Mouse (Mus musculus) kidney, postnatal 0 days (tissue): ENCODE data around the gene Krtcap2. TPM values are rescaled to one million over a fixed set of nuclear protein-coding genes. Genes with fewer than 3 reads are reported as not detected.

Experiments
- ATAC-seq: fragments of 200-750 bp; cut with Nextera tagmentation; replicated peaks from 2 replicates; pipeline ENCODE4 v1.8.0; 2017; ENCODE audit warnings: low read depth, moderate number of reproducible peaks, moderate TSS enrichment, moderate library complexity; ENCODE audit not compliant: low FRiP score
- DNase-seq: peaks from one replicate; pipeline ENCODE4 v3.0.0-alpha.2; 2016; ENCODE audit warnings: low spot score
- H3K27ac ChIP-seq: fragments of 300-500 bp; sonication (generic); 2 replicates; pipeline ENCODE4 v1.5.1; 2014; ENCODE audit warnings: mild to moderate bottlenecking
- H3K27me3 ChIP-seq: fragments of 300-500 bp; sonication (generic); 2 replicates; pipeline ENCODE4 v1.6.1; 2014; ENCODE audit warnings: low read length, mixed read lengths; ENCODE audit not compliant: insufficient read depth
- H3K36me3 ChIP-seq: fragments of 300-500 bp; sonication (generic); 2 replicates; pipeline ENCODE4 v1.6.1; 2014; ENCODE audit warnings: low read length, mixed read lengths; ENCODE audit not compliant: insufficient read depth
- H3K4me1 ChIP-seq: fragments of 300-500 bp; sonication (generic); replicated peaks from 2 replicates; pipeline ENCODE4 v1.6.1; 2014; ENCODE audit warnings: antibody characterized with exemption, low read length, mixed read lengths; ENCODE audit not compliant: insufficient read depth
- H3K4me2 ChIP-seq: fragments of 300-500 bp; sonication (generic); 2 replicates; pipeline ENCODE4 v1.6.1; 2014; ENCODE audit warnings: mild to moderate bottlenecking, low read length, moderate library complexity, mixed read lengths
- H3K4me3 ChIP-seq: fragments of 300-500 bp; sonication (generic); replicated peaks from 2 replicates; pipeline ENCODE4 v1.5.1; 2014; ENCODE audit warnings: low read depth, low read length
- H3K9ac ChIP-seq: fragments of 300-500 bp; sonication (generic); 2 replicates; pipeline ENCODE4 v1.6.1; 2014; ENCODE audit warnings: low read depth, low read length
- H3K9me3 ChIP-seq: fragments of 300-500 bp; sonication (generic); replicated peaks from 2 replicates; pipeline ENCODE4 v1.6.1; 2016; ENCODE audit warnings: low read length, inconsistent platforms, mixed read lengths
- CTCF ChIP-seq: IDR thresholded peaks from 2 replicates; pipeline ENCODE4 v1.5.1; 2016; ENCODE audit warnings: antibody characterized with exemption, low read depth, mild to moderate bottlenecking, moderate library complexity
- WGBS: fragments of 180-500 bp; shearing (Covaris S2); extraction: QIAGEN DNeasy Blood & Tissue Kit; methylation state at CpG from one replicate; pipeline ENCODE4 v1.1.7; 2014; 5-methylcytosine and 5-hydroxymethylcytosine counted together
- polyA plus RNA-seq: library from polyadenylated mRNA; unstranded; fragments of >200 nt; fragmentation: Nextera tagmentation; extraction: Ambion mirVana; gene quantifications from 2 replicates; pipeline ENCODE4 v1.2.1, GENCODE M21; 2015

Krtcap2 gene
- polyA plus RNA-seq, 1 experiment from 2014 or later: 371 TPM

DNA sequence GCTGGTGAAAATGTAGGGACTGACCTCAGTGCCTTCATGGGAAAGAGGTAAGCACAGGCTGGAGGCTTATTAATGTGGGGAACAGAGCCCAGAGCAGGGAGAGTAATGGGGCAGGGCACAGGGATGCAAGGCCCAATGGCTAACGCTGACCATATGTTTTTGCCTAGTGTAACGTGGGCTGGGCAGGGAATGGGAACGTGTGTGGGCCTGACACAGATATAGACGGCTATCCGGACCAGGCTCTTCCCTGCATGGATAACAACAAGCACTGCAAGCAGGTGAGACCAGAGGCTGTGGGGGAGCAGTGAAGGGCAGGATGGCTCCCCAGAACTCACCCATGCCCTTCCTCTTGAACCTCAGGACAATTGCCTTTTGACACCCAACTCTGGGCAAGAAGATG, 24.6 kb upstream of the Krtcap2 start:
- Histone ChIP-seq H3K27me3 (no peaks in the 10 kb centered on the region), H3K9ac (no peak overlapping the region), H3K36me3 (no peaks in the 10 kb centered on the region), H3K4me2 (no peak overlapping the region), H3K4me1 (peaks cover 3% of the 10 kb centered on the region; the same call in 1 of the 2 replicates), H3K4me3 (no peak overlapping the region), H3K27ac (no peak overlapping the region), H3K9me3 (no peaks in the 10 kb centered on the region)
- 84% methylated on average over 5 of the region's 5 CpGs for WGBS
- TF ChIP-seq CTCF: no peak
- ATAC-seq: no peak
- DNase-seq: no peak

DNA sequence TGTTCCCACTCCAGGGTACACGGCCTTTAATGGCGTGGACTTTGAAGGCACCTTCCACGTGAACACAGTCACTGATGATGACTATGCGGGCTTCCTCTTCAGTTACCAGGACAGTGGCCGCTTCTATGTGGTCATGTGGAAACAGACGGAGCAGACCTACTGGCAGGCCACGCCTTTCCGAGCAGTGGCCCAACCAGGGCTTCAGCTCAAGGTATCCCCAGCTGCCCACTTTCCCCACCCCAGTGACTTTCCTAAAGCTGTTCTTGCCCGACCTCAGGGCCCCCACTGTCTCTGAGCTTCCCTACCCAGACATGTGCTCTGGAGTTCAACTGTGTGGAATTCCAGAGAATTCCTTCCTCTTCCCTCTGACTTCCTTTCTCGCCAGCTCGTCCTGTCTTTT, 21.0 kb upstream of the Krtcap2 start:
- DNase-seq: no peak
- H3K27ac ChIP-seq: no peak overlapping the region
- peaks cover 24% of the 10 kb centered on the region for H3K4me1 ChIP-seq
- H3K4me2 ChIP-seq: no peak overlapping the region
- no peak for ATAC-seq
- 80% methylated on average over 11 of the region's 11 CpGs for WGBS
- no peak overlapping the region for H3K4me3 ChIP-seq
- H3K27me3 ChIP-seq: no peaks in the 10 kb centered on the region
- H3K9ac ChIP-seq: no peak overlapping the region
- TF ChIP-seq CTCF: no peak
- no peaks in the 10 kb centered on the region for H3K36me3 ChIP-seq
- no peaks in the 10 kb centered on the region for H3K9me3 ChIP-seq

DNA sequence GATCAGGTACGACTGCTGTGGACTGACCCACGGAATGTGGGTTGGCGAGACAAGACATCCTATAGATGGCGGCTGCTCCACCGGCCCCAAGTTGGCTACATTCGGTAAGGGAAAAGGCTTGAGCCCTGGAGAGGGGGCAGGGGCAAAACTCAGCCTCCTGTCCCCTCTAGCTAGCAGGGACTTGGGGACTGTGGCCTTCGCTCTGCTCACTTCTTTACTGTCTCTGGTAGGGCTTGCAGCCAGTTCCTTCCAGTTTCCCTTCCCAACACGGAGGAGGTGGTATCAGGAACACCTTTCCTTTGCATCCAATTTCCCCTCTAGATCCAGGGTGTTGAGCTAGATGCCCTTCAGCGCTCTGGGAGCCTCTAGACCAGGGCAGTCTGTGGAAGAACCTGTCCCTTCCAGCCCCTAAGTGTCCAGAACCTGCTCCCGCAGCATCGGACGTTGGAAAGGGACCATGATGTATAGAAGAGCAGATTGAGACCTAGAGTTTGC, 20.4 kb upstream of the Krtcap2 start:
- Histone ChIP-seq H3K9me3 (no peaks in the 10 kb centered on the region), H3K27me3 (no peaks in the 10 kb centered on the region), H3K27ac (no peak overlapping the region), H3K4me2 (no peak overlapping the region), H3K4me1 (peaks cover 24% of the 10 kb centered on the region), H3K4me3 (no peak overlapping the region), H3K36me3 (no peaks in the 10 kb centered on the region), H3K9ac (no peak overlapping the region)
- DNase-seq (no peak), ATAC-seq (no peak)
- TF ChIP-seq CTCF: no peak
- WGBS: 69% methylated on average over 12 of the region's 12 CpGs

DNA sequence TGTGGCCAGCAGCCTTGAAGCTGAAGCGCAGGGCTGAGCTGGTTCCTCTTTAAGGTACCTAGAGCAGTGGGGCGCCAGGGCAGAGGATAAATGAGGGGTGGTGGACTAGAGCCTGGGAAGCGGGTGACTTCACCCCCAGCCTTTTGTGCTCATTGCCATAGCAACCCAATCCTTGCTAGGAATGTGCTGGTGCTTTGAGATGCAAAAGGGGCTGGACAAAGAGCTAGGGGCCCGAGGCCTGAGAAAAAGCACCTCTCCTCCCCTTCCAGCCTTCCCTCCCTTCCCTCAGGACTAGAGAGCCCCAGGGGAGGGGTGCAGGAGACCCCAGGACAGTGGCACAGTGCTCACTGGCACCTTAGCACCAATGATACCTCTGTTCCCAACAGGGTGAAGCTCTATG, 19.8 kb upstream of the Krtcap2 start:
- H3K36me3 ChIP-seq: no peaks in the 10 kb centered on the region
- no peak for TF ChIP-seq CTCF
- H3K4me2 ChIP-seq: no peak overlapping the region
- H3K9me3 ChIP-seq: no peaks in the 10 kb centered on the region
- H3K27me3 ChIP-seq: no peaks in the 10 kb centered on the region
- DNase-seq (no peak), ATAC-seq (no peak)
- 57% methylated on average over 4 of the region's 4 CpGs for WGBS
- no peak overlapping the region for H3K4me3 ChIP-seq
- H3K4me1 ChIP-seq: peaks cover 24% of the 10 kb centered on the region
- H3K9ac ChIP-seq: no peak overlapping the region
- H3K27ac ChIP-seq: no peak overlapping the region

DNA sequence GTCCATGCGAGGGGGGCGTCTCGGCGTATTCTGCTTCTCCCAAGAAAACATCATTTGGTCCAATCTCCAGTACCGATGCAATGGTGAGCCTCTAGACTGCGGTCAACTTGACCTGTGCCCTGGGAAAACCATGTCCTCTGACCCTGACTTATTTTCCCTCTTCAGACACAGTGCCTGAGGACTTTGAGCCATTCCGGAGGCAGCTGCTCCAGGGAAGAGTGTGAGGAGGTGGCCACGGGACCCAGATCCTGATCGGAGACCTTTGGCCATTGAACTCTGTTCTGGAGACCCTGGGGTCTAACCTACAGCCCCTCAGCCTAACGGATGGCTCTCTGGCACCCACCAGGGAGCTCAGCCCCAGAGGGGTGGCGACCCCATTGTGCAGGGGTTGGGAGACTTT, 19.4 kb upstream of the Krtcap2 start:
- no peak for TF ChIP-seq CTCF
- DNase-seq: no peak
- peaks cover 24% of the 10 kb centered on the region for H3K4me1 ChIP-seq
- H3K9ac ChIP-seq: no peak overlapping the region
- no peaks in the 10 kb centered on the region for H3K27me3 ChIP-seq
- no peak overlapping the region for H3K27ac ChIP-seq
- H3K36me3 ChIP-seq: no peaks in the 10 kb centered on the region
- WGBS: 44% methylated on average over 11 of the region's 11 CpGs
- ATAC-seq: no peak
- no peaks in the 10 kb centered on the region for H3K9me3 ChIP-seq
- H3K4me2 ChIP-seq: peak overlapping the region; percentile 69; the same call in 1 of the 2 replicates
- no peak overlapping the region for H3K4me3 ChIP-seq

DNA sequence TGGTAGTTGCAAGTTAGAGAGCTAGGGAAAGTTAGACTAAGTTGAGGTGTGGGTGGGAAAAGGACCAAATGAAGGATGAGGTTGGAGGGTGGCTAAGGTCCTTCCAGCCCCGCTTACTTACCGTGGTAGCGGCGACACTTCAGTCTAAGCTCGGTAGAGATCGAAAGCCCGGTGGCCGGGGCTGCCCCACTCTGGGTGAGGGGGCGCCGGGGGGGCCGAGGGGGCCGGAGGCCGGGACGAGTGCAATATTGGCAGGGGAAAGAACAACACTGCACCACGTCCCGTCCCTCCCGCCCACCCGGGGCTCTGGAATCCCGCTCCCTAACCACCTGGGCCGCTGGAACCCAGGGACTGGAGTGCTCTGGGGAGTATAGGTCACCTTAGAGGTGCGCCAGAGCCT, 18.9 kb upstream of the Krtcap2 start, which contains the start of gene Mtx1:
TSS of gene Mtx1 (minus strand) at position 189 of the 400 bp plus-strand sequence.
- Histone ChIP-seq H3K4me2 (peak within 1 kb of the TSS; percentile 69), H3K4me3 (peak within 1 kb of the TSS; percentile 33), H3K27me3 (no peaks in the 10 kb centered on the region), H3K4me1 (peaks cover 24% of the 10 kb centered on the region), H3K36me3 (no peaks in the 10 kb centered on the region), H3K27ac (peak within 1 kb of the TSS; percentile 85), H3K9ac (peak within 1 kb of the TSS; percentile 48), H3K9me3 (no peaks in the 10 kb centered on the region)
- TF ChIP-seq CTCF: no peak
- DNase-seq: no peak
- WGBS: 6% methylated on average over 21 of the region's 21 CpGs
- ATAC-seq: peak; percentile 5
